Mouse (Mus musculus) kidney, adult 2 months (tissue): ENCODE results near the gene Tead2.

Experiments
- CTCF ChIP-seq: fragments of 200-500 bp; conservative IDR thresholded peaks from 2 replicates; pipeline ENCODE4 v1.5.1; 2011; ENCODE audit warnings: low read depth, mild to moderate bottlenecking, control low read depth, low read length, moderate library complexity, mixed read lengths; ENCODE audit not compliant: insufficient read depth, insufficient read length
- POLR2A ChIP-seq: fragments of 200-500 bp; IDR thresholded peaks from one replicate; pipeline ENCODE4 v1.6.1; 2011; ENCODE audit warnings: low read depth, low read length, control low read depth

DNA sequence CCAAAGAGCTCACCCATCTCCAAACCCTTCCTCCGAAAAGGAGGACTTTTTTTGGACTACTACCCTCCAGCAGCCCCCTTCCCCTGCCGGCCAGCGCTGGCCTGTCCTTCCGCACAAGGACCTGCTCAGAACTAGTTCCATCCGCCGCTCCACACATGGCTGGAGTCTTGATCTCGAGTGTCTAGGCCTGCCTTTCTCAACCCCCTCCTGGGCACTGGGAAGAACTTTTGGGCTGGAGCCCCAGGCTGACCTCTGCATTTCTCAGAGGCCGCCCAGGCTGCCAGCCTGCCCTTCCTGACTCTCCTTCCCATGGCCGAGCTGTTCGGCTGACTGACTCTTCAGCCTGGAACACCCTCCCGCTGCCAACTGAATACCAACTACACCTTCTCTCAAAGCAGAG lies 32.9 kb upstream of the Tead2 start:
- no peak for TF ChIP-seq CTCF
- no peak for TF ChIP-seq POLR2A
